Mouse (Mus musculus): ENCODE measurements around the gene Lca5l. TPM values are rescaled to one million over a fixed set of nuclear protein-coding genes. Genes with fewer than 3 reads are reported as not detected.

Gene Lca5l
- total and polyA plus RNA-seq, 3 experiments: 0.12 to 0.24 TPM; not detected in 1

- Histone ChIP-seq H3K9me3 (replicated peaks; ENCODE audit: insufficient read depth, low read length) (no peaks in the 10 kb centered on the region), H3K27me3 (ENCODE audit: control insufficient read depth in 1 of 2, insufficient read depth in 2 of 2, low read length in 2 of 2) (no peaks in the 10 kb centered on the region), H3K9ac (ENCODE audit: control insufficient read depth, low read depth, low read length, poor library complexity, severe bottlenecking) (no peak overlapping the region), H3K4me3 (ENCODE audit: control insufficient read depth in 1 of 2, insufficient read depth in 1 of 2, low read depth in 2 of 2, low read length in 2 of 2) (no peak overlapping the region), H3K27ac (ENCODE audit: control insufficient read depth, low read depth, low read length) (no peak overlapping the region), H3K79me2 (ENCODE audit: control insufficient read depth, insufficient read depth, low read length, poor library complexity) (peaks cover 39% of the 10 kb centered on the region), H3K4me1 (ENCODE audit: control insufficient read depth in 1 of 2, insufficient read depth in 2 of 2, low read length in 2 of 2) (peaks cover 0 to 12% of the 10 kb centered on the region in 2 experiments; a peak in 1 of 4 replicates), H3K36me3 (ENCODE audit: control insufficient read depth in 1 of 2, insufficient read depth in 2 of 2, low read length in 2 of 2) (peaks cover 0 to 8% of the 10 kb centered on the region in 2 experiments; a peak in 1 of 4 replicates)
- TF ChIP-seq EP300 (IDR thresholded peaks at IDR 0.05; ENCODE audit: low read depth in 1 of 2, low read length in 2 of 2) (no peak), MAFK (IDR thresholded peaks at IDR 0.05; ENCODE audit: borderline replicate concordance, low read depth, low read length) (no peak), NELFE (IDR thresholded peaks at IDR 0.05; ENCODE audit: low read depth, low read length) (no peak), JUND (IDR thresholded peaks at IDR 0.05; ENCODE audit: low read depth, low read length) (no peak), HCFC1 (IDR thresholded peaks at IDR 0.05; ENCODE audit: low read depth, low read length) (no peak), SIN3A (IDR thresholded peaks at IDR 0.05; ENCODE audit: low read length) (no peak), POLR2AphosphoS2 (IDR thresholded peaks at IDR 0.05; ENCODE audit: low read length) (no peak), MXI1 (IDR thresholded peaks at IDR 0.05; ENCODE audit: low read depth, low read length) (no peak), ELF1 (IDR thresholded peaks at IDR 0.05; ENCODE audit: low read depth, low read length) (no peak), USF2 (IDR thresholded peaks at IDR 0.05; ENCODE audit: borderline replicate concordance in 1 of 2, insufficient read depth in 1 of 2, low read depth in 1 of 2, low read length in 2 of 2) (no peak)
- DNase-seq (ENCODE audit: low read depth, low spot score): no peak
Observed at GRCm38 (mm10) chr16:96149311-96149710, 42.8 kb downstream of the Lca5l start.

- Histone ChIP-seq H3K4me1 (ENCODE audit: control insufficient read depth in 1 of 2, insufficient read depth in 2 of 2, low read length in 2 of 2) (peaks cover 0 to 12% of the 10 kb centered on the region in 2 experiments; a peak in 1 of 4 replicates), H3K36me3 (ENCODE audit: control insufficient read depth in 1 of 2, insufficient read depth in 2 of 2, low read length in 2 of 2) (peaks cover 0 to 8% of the 10 kb centered on the region in 2 experiments; a peak in 1 of 4 replicates), H3K9me3 (replicated peaks; ENCODE audit: insufficient read depth, low read length) (no peaks in the 10 kb centered on the region), H3K27ac (ENCODE audit: control insufficient read depth, low read depth, low read length) (no peak overlapping the region), H3K4me3 (ENCODE audit: control insufficient read depth in 1 of 2, insufficient read depth in 1 of 2, low read depth in 2 of 2, low read length in 2 of 2) (no peak overlapping the region), H3K79me2 (ENCODE audit: control insufficient read depth, insufficient read depth, low read length, poor library complexity) (peaks cover 39% of the 10 kb centered on the region), H3K27me3 (ENCODE audit: control insufficient read depth in 1 of 2, insufficient read depth in 2 of 2, low read length in 2 of 2) (no peaks in the 10 kb centered on the region), H3K9ac (ENCODE audit: control insufficient read depth, low read depth, low read length, poor library complexity, severe bottlenecking) (no peak overlapping the region)
- no peak for DNase-seq (ENCODE audit: low read depth, low spot score)
- TF ChIP-seq MAZ (IDR thresholded peaks at IDR 0.05; ENCODE audit: low read depth, low read length) (no peak), BHLHE40 (IDR thresholded peaks at IDR 0.05; ENCODE audit: borderline replicate concordance, low read depth, low read length) (no peak), HCFC1 (IDR thresholded peaks at IDR 0.05; ENCODE audit: low read depth, low read length) (no peak), GABPA (IDR thresholded peaks at IDR 0.05; ENCODE audit: low read depth, low read length) (no peak), POLR2AphosphoS2 (IDR thresholded peaks at IDR 0.05; ENCODE audit: low read length) (no peak), POLR2AphosphoS5 (IDR thresholded peaks at IDR 0.05; ENCODE audit: borderline replicate concordance, low read depth, low read length) (no peak), ETS1 (IDR thresholded peaks at IDR 0.05; ENCODE audit: low read depth, low read length) (no peak)
Observed at GRCm38 (mm10) chr16:96148834-96149233, 43.2 kb downstream of the Lca5l start.
